Mouse (Mus musculus) stomach, postnatal 0 days (tissue): Measurements from ENCODE around the gene Tmem39a.

Experiments
- CTCF ChIP-seq: IDR thresholded peaks from 2 replicates; pipeline ENCODE4 v1.5.1; 2016; ENCODE audit warnings: antibody characterized with exemption, low read depth, mild to moderate bottlenecking, moderate library complexity
- EP300 ChIP-seq: optimal IDR thresholded peaks from 2 replicates; pipeline ENCODE3; 2016; ENCODE audit warnings: antibody characterized with exemption

DNA sequence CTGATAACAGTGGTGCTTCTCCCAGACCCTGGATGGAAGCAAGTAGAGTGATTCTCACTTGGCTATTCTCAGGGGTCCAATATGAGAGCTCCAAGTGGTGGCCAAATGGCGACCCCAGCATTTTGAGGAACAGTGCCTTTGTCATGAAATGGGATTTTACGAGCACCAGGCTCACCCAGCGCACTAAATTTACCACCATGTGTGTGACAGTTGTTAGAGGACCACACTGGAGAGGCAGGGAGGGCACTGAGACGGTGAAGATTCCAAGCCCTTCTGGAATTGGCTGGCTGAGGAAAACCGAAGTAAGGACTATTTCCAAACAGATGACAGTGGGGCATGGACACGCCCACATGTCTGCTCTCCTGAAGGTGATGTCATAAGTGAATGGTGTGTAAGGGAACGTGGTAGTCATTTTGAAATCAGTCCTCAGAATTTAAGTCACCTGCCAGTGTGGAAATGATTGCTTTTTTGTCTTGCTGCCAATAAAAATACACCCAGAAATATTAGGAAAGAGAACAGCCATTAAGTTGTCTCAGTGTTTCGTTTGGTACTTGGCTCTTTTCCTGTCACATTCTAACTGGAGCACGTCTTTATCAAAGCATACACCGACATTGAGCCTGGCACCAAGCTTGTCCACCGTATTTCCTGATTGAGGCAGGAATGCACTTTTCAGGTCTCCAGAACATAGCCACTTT is 40.6 kb downstream of the Tmem39a start:
- TF ChIP-seq CTCF (no peak), EP300 (no peak)
